Mouse (Mus musculus): ENCODE results near the gene Rhbdd1. TPM values are rescaled to one million over a fixed set of nuclear protein-coding genes. Genes with fewer than 3 reads are reported as not detected.

Rhbdd1 gene
- total and polyA plus RNA-seq, 3 experiments, result 12.6 to 21.8 (median 19.8) TPM

DNA sequence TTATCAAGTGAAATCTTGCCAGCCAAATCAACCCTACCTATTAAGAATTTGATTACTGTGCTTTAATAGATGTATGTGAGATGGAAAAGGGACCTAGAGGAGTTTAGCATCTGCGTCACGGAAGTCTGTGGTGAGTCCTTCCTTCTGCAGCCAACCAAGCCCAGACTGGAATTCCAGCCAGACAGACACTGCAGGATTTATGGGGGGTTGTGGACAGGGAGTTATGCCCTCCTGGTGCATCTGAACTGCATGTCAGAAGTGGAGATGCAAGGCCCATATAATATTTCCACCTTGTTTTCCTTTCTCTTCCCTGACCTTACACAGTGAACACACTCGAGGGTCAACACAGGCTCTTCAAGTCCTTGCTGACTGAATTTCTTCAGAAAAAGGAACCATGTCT is 94.3 kb downstream of the Rhbdd1 start:
- in situ Hi-C loops (cut with MboI; ENCODE audit: low pct_ligation_motif_present, low pct_unique_long_range_greater_than_20kb, low sequenced_read_pairs) (no loop called here), dilution Hi-C loops (cut with MboI; ENCODE audit: extremely low pct_ligation_motif_present, extremely low pct_unique_long_range_greater_than_20kb, low sequenced_read_pairs) (no loop called here)
- no peaks in the 10 kb centered on the region for H3K9me3 ChIP-seq (replicated peaks; ENCODE audit: low read length)
- H3K4me2 ChIP-seq (ENCODE audit: insufficient read depth, low read depth, poor library complexity, severe bottlenecking), result no peak overlapping the region
- no peak overlapping the region for H3K27ac ChIP-seq (ENCODE audit: insufficient read depth, low read depth)
- peaks cover 7 to 52% of the 10 kb centered on the region in 2 experiments for H3K36me3 ChIP-seq (replicated peaks in 1 of 2; ENCODE audit: control insufficient read depth in 1 of 2, insufficient read depth in 1 of 2, low read length in 1 of 2)
- no peak for TF ChIP-seq POLR2AphosphoS2 (IDR thresholded peaks at IDR 0.05; ENCODE audit: low read depth, low read length)
- DNase-seq (ENCODE audit: extremely low read depth), result no peak
- no peak overlapping the region for H3K9ac ChIP-seq (ENCODE audit: insufficient read depth, low read depth)
- H3K27me3 ChIP-seq (replicated peaks), result no peaks in the 10 kb centered on the region
- peaks cover 0 to 5% of the 10 kb centered on the region in 2 experiments; a peak in 1 of 4 replicates for H3K4me1 ChIP-seq (ENCODE audit: control insufficient read depth in 1 of 2, insufficient read depth in 2 of 2)
- no peaks in the 10 kb centered on the region for H3K79me2 ChIP-seq (replicated peaks; ENCODE audit: control insufficient read depth, extremely low read depth, insufficient read depth, poor library complexity, severe bottlenecking)
- no peak overlapping the region for H3K4me3 ChIP-seq (replicated peaks in 1 of 3; ENCODE audit: low read depth in 2 of 3, low read length in 2 of 3, poor library complexity in 1 of 3)

DNA sequence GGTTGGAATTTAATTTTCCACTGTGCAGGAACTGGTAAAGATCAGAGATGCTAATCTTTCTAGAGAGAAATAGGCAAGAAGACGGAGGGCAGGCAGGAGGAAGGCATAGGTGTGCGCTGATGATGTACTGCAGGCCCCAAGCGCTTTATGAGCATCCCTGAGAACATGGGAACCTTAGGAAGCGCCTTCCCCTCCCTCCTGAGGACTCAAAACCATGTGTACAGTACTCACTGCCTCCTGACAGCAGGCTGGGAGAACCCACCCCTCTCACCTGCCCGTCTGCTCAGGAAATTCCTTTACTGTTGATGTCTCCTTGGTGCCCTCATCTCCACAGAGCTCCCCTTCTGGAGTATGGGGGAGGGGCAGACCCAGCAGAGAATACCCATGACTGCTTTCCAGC is 95.3 kb downstream of the Rhbdd1 start:
- Histone ChIP-seq H3K4me1 (ENCODE audit: control insufficient read depth in 1 of 2, insufficient read depth in 2 of 2) (peaks cover 0 to 5% of the 10 kb centered on the region in 2 experiments; a peak in 1 of 4 replicates), H3K27ac (ENCODE audit: insufficient read depth, low read depth) (no peak overlapping the region), H3K9me3 (replicated peaks; ENCODE audit: low read length) (no peaks in the 10 kb centered on the region), H3K27me3 (replicated peaks) (no peaks in the 10 kb centered on the region), H3K36me3 (replicated peaks in 1 of 2; ENCODE audit: control insufficient read depth in 1 of 2, insufficient read depth in 1 of 2, low read length in 1 of 2) (peaks cover 7 to 55% of the 10 kb centered on the region in 2 experiments), H3K4me2 (ENCODE audit: insufficient read depth, low read depth, poor library complexity, severe bottlenecking) (no peak overlapping the region), H3K9ac (ENCODE audit: insufficient read depth, low read depth) (no peak overlapping the region), H3K79me2 (replicated peaks; ENCODE audit: control insufficient read depth, extremely low read depth, insufficient read depth, poor library complexity, severe bottlenecking) (no peaks in the 10 kb centered on the region), H3K4me3 (replicated peaks in 1 of 3; ENCODE audit: low read depth in 2 of 3, low read length in 2 of 3, poor library complexity in 1 of 3) (no peak overlapping the region)
- in situ Hi-C loops (cut with MboI; ENCODE audit: low pct_ligation_motif_present, low pct_unique_long_range_greater_than_20kb, low sequenced_read_pairs), result no loop called here
- TF ChIP-seq PAX5 (IDR thresholded peaks at IDR 0.05; ENCODE audit: low read length), result no peak
- TF ChIP-seq UBTF (IDR thresholded peaks at IDR 0.05; ENCODE audit: low read depth, low read length), result no peak
- TF ChIP-seq MAZ (IDR thresholded peaks at IDR 0.05; ENCODE audit: low read depth, low read length), result no peak
- no peak for TF ChIP-seq CHD1 (IDR thresholded peaks at IDR 0.05; ENCODE audit: low read depth, low read length)
- TF ChIP-seq TCF12 (IDR thresholded peaks at IDR 0.05; ENCODE audit: low read depth, low read length), result no peak
- no peak for TF ChIP-seq GABPA (IDR thresholded peaks at IDR 0.05; ENCODE audit: insufficient replicate concordance, low read depth, low read length)
- no peak for TF ChIP-seq MYC (IDR thresholded peaks at IDR 0.05; ENCODE audit: low read depth, low read length)
- no peak for TF ChIP-seq MAFK (IDR thresholded peaks at IDR 0.05; ENCODE audit: insufficient replicate concordance, low read length)
- TF ChIP-seq POLR2AphosphoS2 (IDR thresholded peaks at IDR 0.05; ENCODE audit: low read depth, low read length), result no peak
- TF ChIP-seq CHD2 (IDR thresholded peaks at IDR 0.05; ENCODE audit: low read length), result no peak
- DNase-seq (ENCODE audit: extremely low read depth), result no peak
- dilution Hi-C loops (cut with MboI; ENCODE audit: extremely low pct_ligation_motif_present, extremely low pct_unique_long_range_greater_than_20kb, low sequenced_read_pairs), result no loop called here

DNA sequence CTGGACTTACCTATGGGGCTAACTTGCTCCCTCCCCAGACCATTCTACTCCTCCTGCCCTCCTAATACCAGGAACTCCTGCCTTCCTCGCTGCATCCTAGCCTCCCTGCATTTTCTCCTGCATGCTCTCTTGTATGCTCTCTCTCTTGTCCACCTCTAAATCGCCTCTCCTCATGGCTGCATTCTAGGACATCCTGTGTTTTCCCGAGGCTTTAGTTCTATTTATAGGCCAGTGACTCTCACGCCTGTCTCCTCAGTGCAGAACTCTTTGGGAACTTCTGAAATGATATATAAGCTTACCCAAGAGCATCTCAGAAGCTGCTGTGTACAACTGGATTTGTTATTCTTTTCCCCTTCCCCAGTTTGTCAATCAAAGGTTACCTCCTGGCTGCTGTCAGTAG is 95.8 kb downstream of the Rhbdd1 start:
- dilution Hi-C loops (cut with MboI; ENCODE audit: extremely low pct_ligation_motif_present, extremely low pct_unique_long_range_greater_than_20kb, low sequenced_read_pairs), result no loop called here
- DNase-seq (ENCODE audit: extremely low read depth), result no peak
- no peak overlapping the region for H3K4me3 ChIP-seq (replicated peaks in 1 of 3; ENCODE audit: low read depth in 2 of 3, low read length in 2 of 3, poor library complexity in 1 of 3)
- no peaks in the 10 kb centered on the region for H3K27me3 ChIP-seq (replicated peaks)
- H3K9ac ChIP-seq (ENCODE audit: insufficient read depth, low read depth), result no peak overlapping the region
- H3K4me2 ChIP-seq (ENCODE audit: insufficient read depth, low read depth, poor library complexity, severe bottlenecking), result no peak overlapping the region
- peaks cover 0 to 5% of the 10 kb centered on the region in 2 experiments; a peak in 1 of 4 replicates for H3K4me1 ChIP-seq (ENCODE audit: control insufficient read depth in 1 of 2, insufficient read depth in 2 of 2)
- no peak overlapping the region for H3K27ac ChIP-seq (ENCODE audit: insufficient read depth, low read depth)
- peaks cover 7 to 53% of the 10 kb centered on the region in 2 experiments for H3K36me3 ChIP-seq (replicated peaks in 1 of 2; ENCODE audit: control insufficient read depth in 1 of 2, insufficient read depth in 1 of 2, low read length in 1 of 2)
- H3K79me2 ChIP-seq (replicated peaks; ENCODE audit: control insufficient read depth, extremely low read depth, insufficient read depth, poor library complexity, severe bottlenecking), result no peaks in the 10 kb centered on the region
- H3K9me3 ChIP-seq (replicated peaks; ENCODE audit: low read length), result no peaks in the 10 kb centered on the region
- TF ChIP-seq ZMIZ1 (IDR thresholded peaks at IDR 0.05; ENCODE audit: low read depth, low read length) (no peak), JUND (conservative IDR thresholded peaks at IDR 0.05; ENCODE audit: low read depth, low read length) (no peak), HCFC1 (IDR thresholded peaks at IDR 0.05; ENCODE audit: low read depth, low read length) (no peak), CHD2 (IDR thresholded peaks at IDR 0.05; ENCODE audit: low read length) (no peak), PAX5 (IDR thresholded peaks at IDR 0.05; ENCODE audit: low read length) (no peak), KAT2A (IDR thresholded peaks at IDR 0.05; ENCODE audit: insufficient replicate concordance, low read length) (no peak), EP300 (IDR thresholded peaks at IDR 0.05; ENCODE audit: low read length) (no peak), BHLHE40 (IDR thresholded peaks at IDR 0.05; ENCODE audit: low read depth, low read length) (no peak), MYC (IDR thresholded peaks at IDR 0.05; ENCODE audit: low read depth, low read length) (no peak)
- in situ Hi-C loops (cut with MboI; ENCODE audit: low pct_ligation_motif_present, low pct_unique_long_range_greater_than_20kb, low sequenced_read_pairs), result no loop called here
